Comparison of ENCODE assay signal across 18 mouse cellular contexts in the genomic region with DNA sequence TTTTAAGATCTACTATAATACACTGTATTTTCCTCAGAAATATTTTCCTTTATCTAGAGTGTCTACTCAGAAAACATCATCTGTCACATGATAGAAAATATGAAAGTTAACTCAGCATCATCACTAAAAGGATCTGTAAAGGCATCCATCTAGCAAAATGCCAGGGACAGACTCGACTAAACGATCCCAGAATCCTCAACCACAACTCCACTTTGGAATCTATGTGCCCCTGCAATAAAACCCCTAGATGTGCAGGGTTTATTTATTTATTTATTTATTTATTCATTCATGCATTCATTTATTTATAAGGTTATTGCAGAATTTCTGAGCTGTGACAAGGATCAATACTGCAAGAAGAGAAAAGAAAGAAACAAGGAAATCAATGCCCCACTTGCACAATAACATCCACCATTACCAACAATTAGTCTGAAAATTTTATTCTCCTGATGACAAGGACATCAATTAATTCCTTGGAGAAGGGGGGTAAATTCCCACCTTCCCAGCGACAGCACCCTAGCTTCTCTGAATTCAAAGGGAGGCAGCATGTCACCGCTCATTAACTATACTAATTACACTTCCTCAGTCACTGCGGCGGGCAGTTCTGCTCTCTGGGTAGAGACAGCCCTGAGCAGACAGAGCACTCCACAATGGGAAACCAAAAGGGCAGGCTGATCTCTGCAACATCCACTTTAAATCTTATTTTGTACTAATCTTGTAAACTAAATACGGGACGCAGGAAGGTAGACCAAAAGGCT.
DNase-seq lines count a peak whose midpoint lies in the region; ATAC-seq lines count a peak whose summit lies in the region.
"Had no signal": no experiment of that assay in that cellular context is flagged by ENCODE, and none has a peak within 500 bp of the region (broad histone marks: within the 10 kb centered on the region; RNA-seq: fewer than 3 reads in every experiment).

No protein-coding gene starts in this region.

- H3K27me3 ChIP-seq in hindbrain, embryonic 11.5 days (ENCODE audit: control insufficient read depth, insufficient read depth, low read length): no peaks in the 10 kb centered on the region
- H3K27me3 ChIP-seq in hindbrain, embryonic 10.5 days (ENCODE audit: insufficient read depth, poor library complexity, severe bottlenecking): no peaks in the 10 kb centered on the region
- H3K27me3 ChIP-seq in midbrain, embryonic 13.5 days: no peaks in the 10 kb centered on the region
- no peaks in the 10 kb centered on the region for H3K27me3 ChIP-seq in midbrain, embryonic 11.5 days (ENCODE audit: control insufficient read depth, insufficient read depth, low read length)
- H3K27me3 ChIP-seq in hindbrain, embryonic 13.5 days: no peaks in the 10 kb centered on the region
- no peaks in the 10 kb centered on the region for H3K27me3 ChIP-seq in neural tube, embryonic 15.5 days (replicated peaks)
- H3K27me3 ChIP-seq: CH12.LX; embryonic facial prominence, embryonic 15.5 days had no signal

- no peak overlapping the region for H3K27ac ChIP-seq in hindbrain, embryonic 11.5 days (ENCODE audit: low read depth, low read length)
- no peak overlapping the region for H3K27ac ChIP-seq in hindbrain, embryonic 10.5 days
- H3K27ac ChIP-seq in midbrain, embryonic 13.5 days: peak overlapping the region; percentile 44; the same call in 1 of the 2 replicates
- H3K27ac ChIP-seq in midbrain, embryonic 11.5 days (ENCODE audit: low read depth, low read length): no peak overlapping the region
- H3K27ac ChIP-seq in hindbrain, embryonic 13.5 days: peak overlapping the region; percentile 78
- H3K27ac ChIP-seq in neural tube, embryonic 15.5 days (replicated peaks): no peak overlapping the region; the same call in 1 of the 2 replicates
- H3K27ac ChIP-seq: embryonic facial prominence, embryonic 15.5 days; heart, embryonic 10.5 days; layer of hippocampus, adult 2 months; left cerebral cortex, adult 2 months had no signal

- no peaks in the 10 kb centered on the region for H3K9me3 ChIP-seq in hindbrain, embryonic 11.5 days (ENCODE audit: control insufficient read depth, low read length)
- no peaks in the 10 kb centered on the region for H3K9me3 ChIP-seq in hindbrain, embryonic 10.5 days
- H3K9me3 ChIP-seq in midbrain, embryonic 13.5 days: no peaks in the 10 kb centered on the region
- H3K9me3 ChIP-seq in midbrain, embryonic 11.5 days (ENCODE audit: control insufficient read depth, low read length): no peaks in the 10 kb centered on the region
- H3K9me3 ChIP-seq in hindbrain, embryonic 13.5 days: no peaks in the 10 kb centered on the region
- no peaks in the 10 kb centered on the region for H3K9me3 ChIP-seq in neural tube, embryonic 15.5 days (replicated peaks)
- H3K9me3 ChIP-seq: embryonic facial prominence, embryonic 15.5 days; heart, embryonic 10.5 days had no signal

- no peaks in the 10 kb centered on the region for H3K4me1 ChIP-seq in hindbrain, embryonic 11.5 days (replicated peaks; ENCODE audit: control insufficient read depth, insufficient read depth, low read length)
- no peaks in the 10 kb centered on the region for H3K4me1 ChIP-seq in hindbrain, embryonic 10.5 days (replicated peaks)
- peaks cover 10% of the 10 kb centered on the region; the same call in 1 of the 2 replicates for H3K4me1 ChIP-seq in midbrain, embryonic 13.5 days (replicated peaks)
- H3K4me1 ChIP-seq in midbrain, embryonic 11.5 days (ENCODE audit: control insufficient read depth, insufficient read depth, low read length): no peaks in the 10 kb centered on the region; the same call in 1 of the 2 replicates
- H3K4me1 ChIP-seq in hindbrain, embryonic 13.5 days (replicated peaks): peaks cover 8% of the 10 kb centered on the region; the same call in 1 of the 2 replicates
- peaks cover 5% of the 10 kb centered on the region for H3K4me1 ChIP-seq in neural tube, embryonic 15.5 days
- H3K4me1 ChIP-seq: embryonic facial prominence, embryonic 15.5 days; heart, embryonic 10.5 days had no signal

- WGBS in hindbrain, embryonic 11.5 days: 65% methylated on average over 8 of the region's 8 CpGs
- 71% methylated on average over 8 of the region's 8 CpGs for WGBS in hindbrain, embryonic 10.5 days
- WGBS in midbrain, embryonic 13.5 days: 55% methylated on average over 8 of the region's 8 CpGs
- WGBS in midbrain, embryonic 11.5 days: 66% methylated on average over 8 of the region's 8 CpGs
- WGBS in hindbrain, embryonic 13.5 days: 50% methylated on average over 8 of the region's 8 CpGs
- 39% methylated on average over 8 of the region's 8 CpGs for WGBS in neural tube, embryonic 15.5 days

- peak; percentile 28 for DNase-seq in hindbrain, embryonic 11.5 days (ENCODE audit: low spot score)
- DNase-seq in hindbrain, embryonic 10.5 days (ENCODE audit: low spot score): no peak
- DNase-seq in midbrain, embryonic 11.5 days (ENCODE audit: low spot score, missing footprints): no peak
- no peak for DNase-seq in gastrocnemius, adult 18-20 months (ENCODE audit: low spot score)
- DNase-seq in adrenal gland, postnatal 14 days: no peak
- DNase-seq: cerebellum, adult 11-12 months; gastrocnemius, postnatal 25 days; heart, postnatal 14 days; right cerebral cortex, postnatal 25 days had no signal

- no peaks in the 10 kb centered on the region for H3K36me3 ChIP-seq in hindbrain, embryonic 11.5 days (ENCODE audit: control insufficient read depth, insufficient read depth, low read length)
- H3K36me3 ChIP-seq in hindbrain, embryonic 10.5 days: no peaks in the 10 kb centered on the region
- H3K36me3 ChIP-seq in midbrain, embryonic 13.5 days: no peaks in the 10 kb centered on the region
- no peaks in the 10 kb centered on the region; the same call in 1 of the 2 replicates for H3K36me3 ChIP-seq in midbrain, embryonic 11.5 days (ENCODE audit: control insufficient read depth, insufficient read depth, low read length)
- no peaks in the 10 kb centered on the region for H3K36me3 ChIP-seq in hindbrain, embryonic 13.5 days
- H3K36me3 ChIP-seq in neural tube, embryonic 15.5 days: no peaks in the 10 kb centered on the region
- H3K36me3 ChIP-seq: embryonic facial prominence, embryonic 15.5 days; heart, embryonic 10.5 days had no signal

- H3K4me2 ChIP-seq in hindbrain, embryonic 11.5 days (replicated peaks; ENCODE audit: low read depth, low read length): no peak overlapping the region
- H3K4me2 ChIP-seq in midbrain, embryonic 13.5 days (replicated peaks): peak overlapping the region; percentile 15; the same call in 1 of the 2 replicates
- H3K4me2 ChIP-seq in midbrain, embryonic 11.5 days: no peak overlapping the region
- no peak overlapping the region for H3K4me2 ChIP-seq in hindbrain, embryonic 13.5 days
- H3K4me2 ChIP-seq in neural tube, embryonic 15.5 days: no peak overlapping the region
- H3K4me2 ChIP-seq: embryonic facial prominence, embryonic 15.5 days had no signal

- H3K9ac ChIP-seq in hindbrain, embryonic 11.5 days (ENCODE audit: low read depth, low read length): no peak overlapping the region
- no peak overlapping the region for H3K9ac ChIP-seq in midbrain, embryonic 13.5 days (replicated peaks)
- H3K9ac ChIP-seq in midbrain, embryonic 11.5 days (ENCODE audit: low read length): no peak overlapping the region
- H3K9ac ChIP-seq in hindbrain, embryonic 13.5 days: no peak overlapping the region
- no peak overlapping the region for H3K9ac ChIP-seq in neural tube, embryonic 15.5 days (replicated peaks)
- H3K9ac ChIP-seq: embryonic facial prominence, embryonic 15.5 days had no signal

- ATAC-seq in hindbrain, embryonic 11.5 days (ENCODE audit: low FRiP score): peak; percentile 81
- peak; percentile 79; the same call in 1 of the 2 replicates for ATAC-seq in midbrain, embryonic 13.5 days
- ATAC-seq in midbrain, embryonic 11.5 days (ENCODE audit: low FRiP score): no peak
- ATAC-seq in hindbrain, embryonic 13.5 days (ENCODE audit: low FRiP score): peak; percentile 84
- ATAC-seq in neural tube, embryonic 15.5 days (ENCODE audit: low FRiP score): peak; percentile 79
- ATAC-seq: intestine, embryonic 16.5 days had no signal

- H3K4me3 ChIP-seq in hindbrain, embryonic 11.5 days (ENCODE audit: low read depth, low read length): no peak overlapping the region
- no peak overlapping the region for H3K4me3 ChIP-seq in hindbrain, embryonic 10.5 days
- no peak overlapping the region for H3K4me3 ChIP-seq in midbrain, embryonic 13.5 days (replicated peaks)
- no peak overlapping the region for H3K4me3 ChIP-seq in midbrain, embryonic 11.5 days (ENCODE audit: low read depth, low read length)
- no peak overlapping the region for H3K4me3 ChIP-seq in hindbrain, embryonic 13.5 days
- H3K4me3 ChIP-seq in neural tube, embryonic 15.5 days (replicated peaks): no peak overlapping the region
- H3K4me3 ChIP-seq: embryonic facial prominence, embryonic 15.5 days; heart, embryonic 10.5 days; layer of hippocampus, adult 2 months; left cerebral cortex, adult 2 months had no signal

Comparison
In these comparisons a context has a peak if more than half of its experiments do, and no peak if none do; other contexts are left out.
1. H3K27ac ChIP-seq: peak in midbrain, embryonic 13.5 days (single experiment) and hindbrain, embryonic 13.5 days (single experiment); none in hindbrain, embryonic 11.5 days (single experiment), hindbrain, embryonic 10.5 days (single experiment), midbrain, embryonic 11.5 days (single experiment) and neural tube, embryonic 15.5 days (single experiment).